Mouse (Mus musculus): ENCODE data around the gene Gm28044. TPM values are rescaled to one million over a fixed set of nuclear protein-coding genes. Genes with fewer than 3 reads are reported as not detected.

The Gm28044 gene
- polyA plus RNA-seq, 1 experiment from 2014 or later: not detected

- Histone ChIP-seq H3K4me3 (ENCODE audit: low read depth, low read length) (no peak overlapping the region), H3K4me2 (replicated peaks; ENCODE audit: low read depth) (no peak overlapping the region), H3K27me3 (ENCODE audit: control insufficient read depth, insufficient read depth, low read length) (no peaks in the 10 kb centered on the region), H3K36me3 (ENCODE audit: control insufficient read depth, insufficient read depth, low read length) (0 out of 2 replicates have a peak, but pooled peaks cover 3% of the 10 kb centered on the region), H3K27ac (replicated peaks) (no peak overlapping the region), H3K9ac (ENCODE audit: low read length) (no peak overlapping the region), H3K4me1 (replicated peaks; ENCODE audit: control insufficient read depth, insufficient read depth) (no peaks in the 10 kb centered on the region), H3K9me3 (ENCODE audit: control insufficient read depth, low read length) (no peaks in the 10 kb centered on the region)
- WGBS: 83% methylated on average over 2 of the region's 2 CpGs
- ATAC-seq (ENCODE audit: low FRiP score, low TSS enrichment) (no peak), DNase-seq (ENCODE audit: low spot score) (no peak)
- TF ChIP-seq EP300 (optimal IDR thresholded peaks at IDR 0.05) (no peak), CTCF (IDR thresholded peaks at IDR 0.05; ENCODE audit: low read depth) (no peak)
These were observed 16.9 kb downstream of the Gm28044 start for GRCm38 (mm10) chr13:67343422-67343821.

GRCm38 (mm10) chr13:67332877-67333276 lies 27.5 kb downstream of the Gm28044 start:
- H3K9ac ChIP-seq (ENCODE audit: low read length): peak overlapping the region; percentile 62
- H3K9me3 ChIP-seq (ENCODE audit: control insufficient read depth, low read length): no peaks in the 10 kb centered on the region
- peak; percentile 16; the same call in 1 of the 2 replicates for TF ChIP-seq CTCF (IDR thresholded peaks at IDR 0.05; ENCODE audit: low read depth)
- TF ChIP-seq EP300 (optimal IDR thresholded peaks at IDR 0.05): no peak
- ATAC-seq (ENCODE audit: low FRiP score, low TSS enrichment) (no peak; the same call in 1 of the 2 replicates), DNase-seq (ENCODE audit: low spot score) (no peak)
- H3K4me2 ChIP-seq (replicated peaks; ENCODE audit: low read depth): peak overlapping the region; percentile 69
- H3K36me3 ChIP-seq (ENCODE audit: control insufficient read depth, insufficient read depth, low read length): no peaks in the 10 kb centered on the region
- peak overlapping the region; percentile 69 for H3K27ac ChIP-seq (replicated peaks)
- peak overlapping the region; percentile 56 for H3K4me3 ChIP-seq (ENCODE audit: low read depth, low read length)
- no peaks in the 10 kb centered on the region for H3K27me3 ChIP-seq (ENCODE audit: control insufficient read depth, insufficient read depth, low read length)
- H3K4me1 ChIP-seq (replicated peaks; ENCODE audit: control insufficient read depth, insufficient read depth): 0 out of 2 replicates have a peak, but pooled peaks cover 2% of the 10 kb centered on the region
- 66% methylated on average over 1 of the region's 1 CpGs for WGBS

- Histone ChIP-seq H3K27ac (replicated peaks) (peak within 1 kb of the TSS; percentile 69), H3K27me3 (ENCODE audit: control insufficient read depth, insufficient read depth, low read length) (no peaks in the 10 kb centered on the region), H3K9me3 (ENCODE audit: control insufficient read depth, low read length) (no peaks in the 10 kb centered on the region), H3K4me2 (replicated peaks; ENCODE audit: low read depth) (peak within 1 kb of the TSS; percentile 69), H3K4me3 (ENCODE audit: low read depth, low read length) (peak within 1 kb of the TSS; percentile 56), H3K9ac (ENCODE audit: low read length) (peak within 1 kb of the TSS; percentile 62), H3K4me1 (replicated peaks; ENCODE audit: control insufficient read depth, insufficient read depth) (0 out of 2 replicates have a peak, but pooled peaks cover 2% of the 10 kb centered on the region), H3K36me3 (ENCODE audit: control insufficient read depth, insufficient read depth, low read length) (no peaks in the 10 kb centered on the region)
- DNase-seq (ENCODE audit: low spot score) (peak; percentile 85), ATAC-seq (ENCODE audit: low FRiP score, low TSS enrichment) (peak; percentile 97)
- TF ChIP-seq CTCF (IDR thresholded peaks at IDR 0.05; ENCODE audit: low read depth) (peak; percentile 79), EP300 (optimal IDR thresholded peaks at IDR 0.05) (no peak)
- WGBS: 6% methylated on average over 17 of the region's 17 CpGs
These were observed 28.2 kb downstream of the Gm28044 start, which contains the start of gene Zfp595 for GRCm38 (mm10) chr13:67332019-67332724. TSS of gene Zfp595 (minus strand) at chr13:67332570.

GRCm38 (mm10) chr13:67306718-67307117 lies 53.6 kb downstream of the Gm28044 start:
- peak overlapping the region; percentile 66 for H3K4me3 ChIP-seq (ENCODE audit: low read depth, low read length)
- TF ChIP-seq EP300 (optimal IDR thresholded peaks at IDR 0.05) (no peak), CTCF (IDR thresholded peaks at IDR 0.05; ENCODE audit: low read depth) (no peak)
- H3K9me3 ChIP-seq (ENCODE audit: control insufficient read depth, low read length): no peaks in the 10 kb centered on the region
- H3K4me2 ChIP-seq (replicated peaks; ENCODE audit: low read depth): peak overlapping the region; percentile 70
- 15% methylated on average over 5 of the region's 5 CpGs for WGBS
- ATAC-seq (ENCODE audit: low FRiP score, low TSS enrichment) (peak; percentile 49), DNase-seq (ENCODE audit: low spot score) (no peak)
- H3K27me3 ChIP-seq (ENCODE audit: control insufficient read depth, insufficient read depth, low read length): no peaks in the 10 kb centered on the region
- H3K27ac ChIP-seq (replicated peaks): no peak overlapping the region
- 0 out of 2 replicates have a peak overlapping the region, but pooled peaks have one; percentile 31 for H3K9ac ChIP-seq (ENCODE audit: low read length)
- no peaks in the 10 kb centered on the region for H3K4me1 ChIP-seq (replicated peaks; ENCODE audit: control insufficient read depth, insufficient read depth)
- H3K36me3 ChIP-seq (ENCODE audit: control insufficient read depth, insufficient read depth, low read length): no peaks in the 10 kb centered on the region

- Histone ChIP-seq H3K27ac (replicated peaks) (no peak within 1 kb of the TSS), H3K9me3 (ENCODE audit: control insufficient read depth, low read length) (no peaks in the 10 kb centered on the region), H3K4me1 (replicated peaks; ENCODE audit: control insufficient read depth, insufficient read depth) (no peaks in the 10 kb centered on the region), H3K4me3 (ENCODE audit: low read depth, low read length) (peak within 1 kb of the TSS; percentile 66), H3K4me2 (replicated peaks; ENCODE audit: low read depth) (peak within 1 kb of the TSS; percentile 70), H3K36me3 (ENCODE audit: control insufficient read depth, insufficient read depth, low read length) (no peaks in the 10 kb centered on the region), H3K27me3 (ENCODE audit: control insufficient read depth, insufficient read depth, low read length) (no peaks in the 10 kb centered on the region), H3K9ac (ENCODE audit: low read length) (peak within 1 kb of the TSS; percentile 64)
- DNase-seq (ENCODE audit: low spot score): peak; percentile 84
- peak; percentile 98 for ATAC-seq (ENCODE audit: low FRiP score, low TSS enrichment)
- WGBS: 6% methylated on average over 16 of the region's 16 CpGs
- TF ChIP-seq EP300 (optimal IDR thresholded peaks at IDR 0.05) (no peak), CTCF (IDR thresholded peaks at IDR 0.05; ENCODE audit: low read depth) (no peak)
These were observed 54.3 kb downstream of the Gm28044 start, which contains the start of gene Zfp457 for GRCm38 (mm10) chr13:67305822-67306672. TSS of gene Zfp457 (minus strand) at chr13:67306485.

All from stomach, postnatal 0 days (tissue).